Comparison of ENCODE assay signal across 22 mouse cellular contexts in the genomic region with DNA sequence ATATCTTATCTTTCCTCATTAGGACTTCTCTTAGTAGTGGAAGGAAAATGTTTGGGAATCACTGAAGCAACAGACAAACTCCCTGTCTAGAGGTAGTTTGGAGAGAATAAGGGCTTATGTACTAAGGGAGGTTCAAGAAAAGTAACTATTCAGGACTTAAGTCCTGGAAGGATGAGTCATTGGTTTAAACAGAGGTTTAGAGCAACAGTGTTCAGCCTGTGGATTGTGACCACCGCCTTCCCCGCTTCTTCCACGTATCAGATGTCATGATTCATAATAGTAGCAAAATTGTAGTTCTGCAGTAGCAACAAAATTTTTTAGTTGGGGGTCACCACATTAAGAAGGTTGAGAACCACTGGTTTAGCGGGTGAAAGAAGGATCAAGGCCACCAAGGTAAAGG. TPM values are rescaled to one million over a fixed set of nuclear protein-coding genes. Genes with fewer than 3 reads are reported as not detected.
"Had no signal": no experiment of that assay in that cellular context is flagged by ENCODE, and none has a peak within 500 bp of the region (broad histone marks: within the 10 kb centered on the region; RNA-seq: fewer than 3 reads in every experiment).

No protein-coding gene starts in this region.

- H3K27me3 ChIP-seq: liver, embryonic 15.5 days; lung, embryonic 15.5 days; midbrain, embryonic 12.5 days; neural tube, embryonic 12.5 days; stomach, embryonic 15.5 days had no signal

- DNase-seq: liver, postnatal 0 days; lung, adult 2 months; lung, postnatal 14 days; lung, postnatal 36 days; midbrain, embryonic 14.5 days; right cerebral cortex, postnatal 14 days; thymus, adult 18-20 months; thymus, postnatal 14 days; thymus, postnatal 36 days had no signal

- H3K4me2 ChIP-seq: liver, embryonic 15.5 days; lung, embryonic 15.5 days; midbrain, embryonic 12.5 days; neural tube, embryonic 12.5 days; stomach, embryonic 15.5 days had no signal

- H3K9me3 ChIP-seq: liver, embryonic 15.5 days; lung, embryonic 15.5 days; midbrain, embryonic 10.5 days; midbrain, embryonic 12.5 days; neural tube, embryonic 12.5 days; stomach, embryonic 15.5 days had no signal

- ATAC-seq: liver, postnatal 0 days; lung, postnatal 0 days; midbrain, embryonic 16.5 days had no signal

- H3K9ac ChIP-seq: liver, embryonic 15.5 days; liver, postnatal 0 days; lung, embryonic 15.5 days; midbrain, embryonic 12.5 days; neural tube, embryonic 12.5 days; stomach, embryonic 15.5 days had no signal

- H3K27ac ChIP-seq: liver, embryonic 15.5 days; lung, embryonic 15.5 days; macrophage; midbrain, embryonic 10.5 days; midbrain, embryonic 12.5 days; neural tube, embryonic 12.5 days; stomach, embryonic 15.5 days had no signal

- H3K4me1 ChIP-seq: liver, embryonic 15.5 days; lung, embryonic 15.5 days; midbrain, embryonic 10.5 days; midbrain, embryonic 12.5 days; neural tube, embryonic 12.5 days; stomach, embryonic 15.5 days had no signal

- H3K4me3 ChIP-seq: liver, embryonic 15.5 days; lung, embryonic 15.5 days; midbrain, embryonic 10.5 days; midbrain, embryonic 12.5 days; neural tube, embryonic 12.5 days; stomach, embryonic 15.5 days had no signal

- H3K36me3 ChIP-seq: midbrain, embryonic 12.5 days; stomach, embryonic 15.5 days had no signal

RNA-seq across cellular contexts. Expression of a gene that starts 49.7 kb away (rescaled TPM):
- total RNA-seq: megakaryocyte, adult 5-6 weeks; megakaryocyte-erythroid progenitor cell, adult 5-6 weeks; neutrophil, adult 5-6 weeks had no signal
- polyA plus RNA-seq: liver, postnatal 0 days; lung, embryonic 15.5 days; midbrain, embryonic 10.5 days; midbrain, embryonic 12.5 days; midbrain, embryonic 14.5 days; midbrain, embryonic 16.5 days; neural tube, embryonic 14.5 days; stomach, embryonic 15.5 days had no signal
